Mouse (Mus musculus) midbrain, embryonic 14.5 days (tissue): Measurements from ENCODE around the gene Tfip11. TPM values are rescaled to one million over a fixed set of nuclear protein-coding genes. Genes with fewer than 3 reads are reported as not detected.

Experiments
- ATAC-seq: fragments of 200-750 bp; cut with Nextera tagmentation; 2 replicates; pipeline ENCODE4 v1.8.0; 2017; ENCODE audit warnings: moderate number of reproducible peaks, moderate library complexity; ENCODE audit not compliant: low FRiP score, low TSS enrichment
- DNase-seq: peaks from one replicate; pipeline ENCODE4 v3.0.0-alpha.2; 2015
- H3K27ac ChIP-seq: fragments of 300-500 bp; sonication (generic); replicated peaks from 2 replicates; pipeline ENCODE4 v1.5.1; 2014; ENCODE audit warnings: mild to moderate bottlenecking, low read depth, low read length, moderate library complexity
- H3K27me3 ChIP-seq: fragments of 300-500 bp; sonication (generic); 2 replicates; pipeline ENCODE4 v1.6.1; 2014; ENCODE audit warnings: low read length, control low read depth, mixed read lengths; ENCODE audit not compliant: control insufficient read depth, insufficient read depth
- H3K36me3 ChIP-seq: fragments of 300-500 bp; sonication (generic); 2 replicates; pipeline ENCODE4 v1.6.1; 2014; ENCODE audit warnings: low read length, control low read depth; ENCODE audit not compliant: control insufficient read depth, insufficient read depth
- H3K4me1 ChIP-seq: fragments of 300-500 bp; sonication (generic); 2 replicates; pipeline ENCODE4 v1.6.1; 2014; ENCODE audit warnings: mild to moderate bottlenecking, antibody characterized with exemption, low read length, control low read depth; ENCODE audit not compliant: control insufficient read depth, insufficient read depth
- H3K4me2 ChIP-seq: fragments of 300-500 bp; sonication (generic); 2 replicates; pipeline ENCODE4 v1.6.1; 2014; ENCODE audit warnings: mild to moderate bottlenecking, low read length, moderate library complexity
- H3K4me3 ChIP-seq: fragments of 300-500 bp; sonication (generic); replicated peaks from 2 replicates; pipeline ENCODE4 v1.5.1; 2014; ENCODE audit warnings: low read depth, low read length
- H3K9ac ChIP-seq: fragments of 300-500 bp; sonication (generic); replicated peaks from 2 replicates; pipeline ENCODE4 v1.6.1; 2014; ENCODE audit warnings: mild to moderate bottlenecking, low read length, moderate library complexity
- H3K9me3 ChIP-seq: fragments of 300-500 bp; sonication (generic); 2 replicates; pipeline ENCODE4 v1.6.1; 2016; ENCODE audit warnings: low read length, control low read depth, mixed read lengths; ENCODE audit not compliant: control insufficient read depth
- WGBS: fragments of 180-500 bp; shearing (Covaris S2); extraction: QIAGEN DNeasy Blood & Tissue Kit; methylation state at CpG from one replicate; pipeline ENCODE4 v1.1.7; 2014; 5-methylcytosine and 5-hydroxymethylcytosine counted together
- polyA plus RNA-seq: library from polyadenylated mRNA; unstranded; fragments of >200 nt; fragmentation: Nextera tagmentation; extraction: Ambion mirVana; gene quantifications from 2 replicates; pipeline ENCODE4 v1.2.1, GENCODE M21; 2014

Gene Tfip11
- polyA plus RNA-seq, 1 experiment from 2014 or later: 29.1 TPM

DNA sequence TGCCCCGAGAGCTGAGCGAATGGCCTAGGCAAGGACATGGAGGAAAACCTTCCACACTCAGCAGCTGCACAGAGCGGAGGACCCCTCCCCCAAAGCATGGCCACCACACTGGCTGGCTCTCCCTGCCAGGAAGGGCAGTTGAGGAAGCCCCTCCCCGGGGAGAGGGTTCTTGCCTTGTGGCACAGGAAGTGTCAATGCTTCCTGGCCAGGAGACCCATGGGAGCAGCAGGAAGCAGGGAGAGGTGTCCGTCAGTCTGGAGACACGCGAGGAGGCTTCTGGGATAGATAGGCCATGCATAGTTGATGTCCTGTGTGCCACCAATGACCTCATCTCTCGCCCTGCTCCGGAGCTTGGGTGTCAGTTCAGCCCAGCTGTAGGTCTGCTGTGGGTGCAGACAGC is 30.2 kb downstream of the Tfip11 start:
- no peak for ATAC-seq
- Histone ChIP-seq H3K9ac (no peak overlapping the region), H3K4me2 (no peak overlapping the region), H3K27ac (no peak overlapping the region), H3K9me3 (no peaks in the 10 kb centered on the region), H3K4me1 (no peaks in the 10 kb centered on the region), H3K27me3 (no peaks in the 10 kb centered on the region), H3K36me3 (peaks cover 47% of the 10 kb centered on the region), H3K4me3 (no peak overlapping the region)
- DNase-seq: no peak
- WGBS: 96% methylated on average over 9 of the region's 9 CpGs

DNA sequence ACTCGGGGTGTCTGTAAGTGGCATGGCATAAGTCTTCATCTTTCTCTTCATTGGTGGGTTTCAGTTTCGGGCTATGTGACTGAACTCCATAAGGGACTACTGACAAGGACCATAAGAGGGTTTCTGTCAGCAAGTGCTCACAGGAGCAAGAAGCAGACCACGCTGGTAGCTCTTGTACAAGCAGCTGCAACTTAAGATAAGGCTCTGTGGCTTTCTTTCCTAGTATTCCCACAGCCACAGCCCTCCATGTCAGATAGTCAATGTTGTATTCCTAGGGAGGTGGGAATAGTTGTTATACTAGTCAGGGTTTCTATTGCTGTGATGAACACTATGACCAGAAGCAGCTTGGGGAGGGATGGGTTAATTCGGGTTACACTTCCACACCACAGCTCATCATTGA is 33.4 kb downstream of the Tfip11 start:
- H3K4me1 ChIP-seq: no peaks in the 10 kb centered on the region
- no peak for DNase-seq
- no peak overlapping the region for H3K4me2 ChIP-seq
- H3K4me3 ChIP-seq: no peak overlapping the region
- no peak overlapping the region for H3K27ac ChIP-seq
- H3K9ac ChIP-seq: no peak overlapping the region
- 96% methylated on average over 4 of the region's 4 CpGs for WGBS
- ATAC-seq: no peak
- H3K9me3 ChIP-seq: no peaks in the 10 kb centered on the region
- peaks cover 51% of the 10 kb centered on the region for H3K36me3 ChIP-seq
- H3K27me3 ChIP-seq: no peaks in the 10 kb centered on the region

DNA sequence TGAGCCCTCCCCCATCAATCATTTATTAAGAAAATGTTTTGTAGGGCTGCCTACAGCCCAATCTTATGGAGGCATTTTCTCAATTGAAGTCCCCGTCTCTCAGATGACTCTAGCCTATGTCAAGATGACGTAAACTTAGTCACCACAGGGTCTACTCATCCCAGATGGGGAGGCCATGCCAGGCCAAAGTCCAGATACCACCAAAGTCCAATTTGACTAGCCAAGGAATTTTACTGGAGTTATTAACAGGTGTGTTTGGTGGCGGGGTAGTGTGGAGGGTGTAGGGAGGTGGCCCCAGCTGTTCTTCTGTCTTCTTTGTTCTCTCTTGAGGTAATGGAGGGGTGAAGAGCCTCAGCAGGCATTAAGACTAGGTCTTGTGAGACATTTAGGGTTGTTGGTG is 33.9 kb downstream of the Tfip11 start:
- no peak for ATAC-seq
- no peak overlapping the region for H3K9ac ChIP-seq
- H3K27me3 ChIP-seq: no peaks in the 10 kb centered on the region
- H3K4me3 ChIP-seq: no peak overlapping the region
- no peak overlapping the region for H3K27ac ChIP-seq
- 95% methylated on average over 3 of the region's 3 CpGs for WGBS
- peaks cover 51% of the 10 kb centered on the region for H3K36me3 ChIP-seq
- H3K4me1 ChIP-seq: no peaks in the 10 kb centered on the region
- no peaks in the 10 kb centered on the region for H3K9me3 ChIP-seq
- DNase-seq: no peak
- no peak overlapping the region for H3K4me2 ChIP-seq

DNA sequence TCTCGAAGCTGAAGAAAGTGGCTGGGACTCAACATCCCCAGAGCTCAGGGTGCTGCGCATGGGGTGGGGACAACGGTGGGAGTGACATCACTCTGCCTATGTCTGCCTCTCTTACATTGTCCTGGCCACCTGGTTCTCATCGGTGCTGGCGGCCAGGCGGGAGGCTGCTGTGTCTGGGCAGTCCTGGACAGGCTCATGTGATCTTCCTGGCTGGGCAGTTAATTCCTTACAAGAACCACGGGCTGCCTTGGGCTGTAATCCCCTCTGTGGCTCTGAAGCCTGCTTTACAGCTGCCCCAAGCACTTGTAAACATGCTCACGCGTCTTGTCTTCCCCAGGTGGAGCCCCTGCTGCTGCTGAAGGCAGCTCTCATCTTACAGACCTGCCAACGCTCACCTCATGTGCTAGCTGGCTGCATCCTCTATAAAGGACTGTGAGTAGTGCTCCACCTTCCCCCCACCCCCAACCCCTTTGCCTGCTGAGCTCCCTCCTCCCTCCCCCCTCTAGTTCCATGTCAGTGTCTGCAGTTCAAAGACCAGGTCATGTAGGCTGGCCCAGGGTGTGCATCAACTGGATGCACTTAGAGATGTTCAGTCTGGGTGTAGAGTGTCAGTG is 38.1 kb downstream of the Tfip11 start:
- H3K27ac ChIP-seq: no peak overlapping the region
- ATAC-seq: no peak
- no peak overlapping the region for H3K9ac ChIP-seq
- 0 out of 2 replicates have a peak, but pooled peaks cover 1% of the 10 kb centered on the region for H3K4me1 ChIP-seq
- no peaks in the 10 kb centered on the region for H3K9me3 ChIP-seq
- no peak overlapping the region for H3K4me3 ChIP-seq
- H3K27me3 ChIP-seq: no peaks in the 10 kb centered on the region
- 75% methylated on average over 10 of the region's 10 CpGs for WGBS
- H3K4me2 ChIP-seq: no peak overlapping the region
- peaks cover 57% of the 10 kb centered on the region for H3K36me3 ChIP-seq
- DNase-seq: no peak

DNA sequence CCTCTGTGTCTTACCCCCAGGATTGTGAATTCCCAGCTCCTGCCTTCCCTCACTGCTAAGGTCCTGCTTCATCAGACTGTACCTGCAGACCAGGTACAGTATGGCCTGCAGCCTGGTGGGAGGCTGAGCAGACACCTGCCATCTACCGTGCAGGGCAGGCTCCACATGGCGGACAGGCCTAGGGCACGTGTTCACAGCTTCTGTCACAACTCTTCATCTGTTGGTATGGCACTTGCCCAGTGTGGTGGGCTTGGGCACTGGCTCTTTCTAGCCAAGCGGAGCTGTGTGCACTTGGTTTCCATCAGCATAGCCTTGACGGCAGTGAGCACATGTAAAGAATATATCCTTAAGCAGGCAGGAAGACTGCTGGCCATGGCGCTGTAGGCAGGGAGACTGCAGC is 40.7 kb downstream of the Tfip11 start:
- Histone ChIP-seq H3K9ac (no peak overlapping the region), H3K9me3 (no peaks in the 10 kb centered on the region), H3K4me2 (no peak overlapping the region), H3K27ac (no peak overlapping the region), H3K36me3 (peaks cover 69% of the 10 kb centered on the region), H3K4me1 (peaks cover 26% of the 10 kb centered on the region), H3K4me3 (no peak overlapping the region), H3K27me3 (no peaks in the 10 kb centered on the region)
- ATAC-seq (no peak), DNase-seq (no peak)
- 93% methylated on average over 6 of the region's 6 CpGs for WGBS

DNA sequence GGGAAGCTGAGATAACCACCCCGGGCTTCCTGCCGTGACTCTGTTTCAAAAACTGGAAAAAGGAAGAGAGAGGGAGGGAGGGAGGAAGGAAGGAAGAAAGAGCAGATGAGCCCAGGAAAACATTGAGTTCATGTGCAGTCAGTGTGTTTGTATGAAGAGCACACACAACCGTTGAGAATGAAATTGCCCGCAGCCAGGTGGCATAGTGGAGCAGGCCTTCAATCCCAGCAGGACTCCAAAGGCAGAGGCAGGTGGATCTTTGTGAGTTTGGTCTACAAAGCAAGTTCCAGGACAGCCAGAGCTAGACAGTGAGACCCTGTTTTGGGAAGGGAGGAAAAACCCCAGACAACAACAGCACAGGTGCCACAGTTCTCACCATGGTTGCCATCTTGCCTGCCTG is 41.2 kb downstream of the Tfip11 start:
- Histone ChIP-seq H3K4me1 (peaks cover 31% of the 10 kb centered on the region), H3K9me3 (no peaks in the 10 kb centered on the region), H3K4me3 (no peak overlapping the region), H3K27me3 (no peaks in the 10 kb centered on the region), H3K27ac (no peak overlapping the region), H3K36me3 (peaks cover 66% of the 10 kb centered on the region), H3K4me2 (no peak overlapping the region), H3K9ac (no peak overlapping the region)
- DNase-seq (no peak), ATAC-seq (no peak)
- 90% methylated on average over 4 of the region's 4 CpGs for WGBS

DNA sequence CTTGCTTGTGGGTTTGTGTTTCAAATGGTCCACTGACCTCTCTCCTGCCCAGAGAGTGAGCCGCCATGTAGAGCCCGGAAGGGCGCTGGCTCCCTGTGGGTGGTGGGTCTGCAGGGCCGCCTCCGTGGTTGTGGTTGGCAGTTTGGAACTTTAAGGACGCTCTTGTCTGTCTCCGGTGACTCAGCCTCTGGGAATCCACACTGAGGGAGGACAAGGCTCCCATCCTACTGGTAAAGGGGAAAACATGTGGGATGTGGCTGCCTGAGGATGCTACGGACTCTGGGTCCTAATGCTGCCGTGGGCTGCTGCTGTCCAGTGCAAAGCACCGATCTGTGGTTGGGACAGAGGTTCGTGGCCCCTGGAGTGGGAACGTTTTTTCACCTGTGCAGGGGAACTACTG is 41.8 kb downstream of the Tfip11 start:
- no peak overlapping the region for H3K4me2 ChIP-seq
- H3K9ac ChIP-seq: no peak overlapping the region
- ATAC-seq (no peak), DNase-seq (no peak)
- H3K36me3 ChIP-seq: peaks cover 61% of the 10 kb centered on the region
- H3K27me3 ChIP-seq: no peaks in the 10 kb centered on the region
- no peaks in the 10 kb centered on the region for H3K9me3 ChIP-seq
- no peak overlapping the region for H3K27ac ChIP-seq
- WGBS: 91% methylated on average over 12 of the region's 12 CpGs
- peaks cover 37% of the 10 kb centered on the region for H3K4me1 ChIP-seq
- no peak overlapping the region for H3K4me3 ChIP-seq

DNA sequence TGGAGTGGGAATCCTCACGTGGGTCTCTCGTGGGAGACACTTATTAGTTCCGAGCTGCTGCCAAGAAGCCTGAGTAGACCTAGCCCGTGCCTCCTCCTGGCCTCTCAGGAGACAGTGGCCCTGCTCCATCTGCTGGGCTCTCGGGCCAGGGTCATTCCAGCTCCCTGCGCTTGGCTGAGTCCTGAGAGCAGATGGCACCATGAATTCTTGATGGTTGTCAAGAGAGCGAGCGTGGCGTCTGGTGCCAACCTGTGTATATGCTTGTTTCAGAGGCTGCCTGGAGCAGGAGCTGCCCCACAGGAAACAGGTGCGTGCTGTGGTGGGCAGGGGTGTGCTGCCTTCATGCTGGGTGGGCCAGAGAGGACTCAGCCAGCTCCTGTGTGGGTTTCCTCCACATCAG is 42.5 kb downstream of the Tfip11 start:
- Histone ChIP-seq H3K4me1 (peaks cover 40% of the 10 kb centered on the region), H3K36me3 (peaks cover 54% of the 10 kb centered on the region), H3K27ac (no peak overlapping the region), H3K4me3 (no peak overlapping the region), H3K27me3 (no peaks in the 10 kb centered on the region), H3K9me3 (no peaks in the 10 kb centered on the region), H3K4me2 (no peak overlapping the region), H3K9ac (no peak overlapping the region)
- DNase-seq: no peak
- no peak for ATAC-seq
- 78% methylated on average over 10 of the region's 10 CpGs for WGBS

DNA sequence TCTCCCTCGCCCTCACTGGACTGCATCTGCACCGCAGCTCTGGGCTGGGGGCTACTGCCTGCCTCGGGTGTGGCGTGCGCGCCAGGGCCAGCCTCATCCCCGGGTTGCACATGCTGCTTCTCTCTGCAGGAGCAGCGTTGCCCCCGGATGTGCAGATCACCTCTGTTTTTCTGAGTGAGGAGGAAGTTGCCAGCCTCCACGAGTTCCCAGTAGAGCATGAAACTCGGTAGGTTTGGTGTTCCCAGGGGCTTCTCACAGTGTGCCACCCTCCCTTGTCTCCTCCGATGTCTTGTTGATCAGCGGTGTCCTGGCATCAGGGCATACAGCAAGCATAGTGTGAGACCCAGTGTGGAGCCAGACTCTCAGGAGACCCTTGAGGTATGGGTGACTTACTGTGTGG is 43.2 kb downstream of the Tfip11 start:
- H3K4me1 ChIP-seq: peaks cover 40% of the 10 kb centered on the region
- no peak for DNase-seq
- H3K4me3 ChIP-seq: no peak overlapping the region
- H3K27me3 ChIP-seq: no peaks in the 10 kb centered on the region
- no peaks in the 10 kb centered on the region for H3K9me3 ChIP-seq
- H3K36me3 ChIP-seq: peaks cover 54% of the 10 kb centered on the region
- H3K27ac ChIP-seq: no peak overlapping the region
- no peak overlapping the region for H3K4me2 ChIP-seq
- no peak for ATAC-seq
- peak overlapping the region; percentile 31; the same call in 1 of the 2 replicates for H3K9ac ChIP-seq
- 84% methylated on average over 13 of the region's 13 CpGs for WGBS
